Mouse (Mus musculus) lung, postnatal 36 days (tissue): ENCODE measurements around the gene Crtac1.

Source experiments
- DNase-seq: peaks from one replicate; pipeline ENCODE4 v3.0.0; 2022; ENCODE audit warnings: mixed read lengths

Crtac1 gene

DNA sequence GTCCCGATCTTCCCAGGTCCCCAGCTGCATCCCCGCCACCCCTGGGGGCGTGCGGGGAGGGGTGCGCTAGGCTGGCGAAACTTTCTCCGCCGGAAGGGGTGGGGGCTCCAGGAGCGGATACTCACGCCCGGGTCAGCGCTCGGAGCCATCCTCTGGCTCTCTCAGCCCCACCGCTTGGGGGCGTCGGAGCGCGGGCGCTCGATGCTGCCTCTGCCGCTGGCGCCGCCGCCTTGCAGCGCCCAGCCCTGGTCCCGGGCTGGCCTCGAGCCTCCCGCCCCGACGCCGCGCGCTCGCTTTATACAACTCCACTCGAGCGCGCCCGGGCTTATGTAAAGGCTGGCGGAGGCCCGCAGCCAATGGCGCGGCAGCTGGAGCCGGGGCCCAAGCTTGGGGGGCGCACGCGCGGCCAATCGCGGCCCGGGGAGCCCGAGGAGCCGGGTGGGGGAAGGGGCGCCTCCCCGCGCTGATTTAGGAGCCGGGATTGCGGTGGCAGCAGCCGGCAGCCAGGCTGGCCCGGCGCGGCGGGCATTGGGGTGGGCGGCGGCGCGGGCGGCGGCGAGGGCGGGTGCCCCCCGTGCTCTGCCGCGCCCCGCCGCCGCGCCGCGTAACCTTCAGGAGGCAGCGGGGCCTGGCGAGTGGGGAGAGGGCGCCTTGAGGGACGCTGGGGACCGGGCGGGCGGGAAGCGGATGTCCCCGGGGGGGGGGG lies at the start of gene Crtac1:
Gene Crtac1 (minus strand): TSS at position 299 of the 706 bp plus-strand sequence.
- DNase-seq = peak; percentile 1

DNA sequence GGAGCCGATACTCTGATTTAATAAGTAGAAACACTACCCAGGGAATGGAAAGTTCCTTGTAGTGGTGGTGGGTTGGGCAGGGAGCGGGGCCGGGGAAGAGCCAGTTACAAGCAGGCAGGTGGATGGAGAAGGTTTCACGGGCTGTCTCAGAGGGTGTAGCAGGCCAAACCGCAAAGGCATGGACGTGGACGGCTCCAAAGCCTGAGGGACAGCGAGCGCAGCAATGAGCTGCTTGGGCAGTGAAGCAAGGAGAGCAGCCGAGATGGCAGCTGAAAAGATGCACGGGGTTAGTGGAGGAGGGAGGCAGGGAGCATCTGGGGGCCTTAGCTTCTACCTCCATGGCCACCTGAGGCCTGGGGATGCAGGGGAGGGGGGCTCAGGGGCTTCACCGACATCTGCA lies 46.7 kb upstream of the Crtac1 start:
- DNase-seq = no peak

DNA sequence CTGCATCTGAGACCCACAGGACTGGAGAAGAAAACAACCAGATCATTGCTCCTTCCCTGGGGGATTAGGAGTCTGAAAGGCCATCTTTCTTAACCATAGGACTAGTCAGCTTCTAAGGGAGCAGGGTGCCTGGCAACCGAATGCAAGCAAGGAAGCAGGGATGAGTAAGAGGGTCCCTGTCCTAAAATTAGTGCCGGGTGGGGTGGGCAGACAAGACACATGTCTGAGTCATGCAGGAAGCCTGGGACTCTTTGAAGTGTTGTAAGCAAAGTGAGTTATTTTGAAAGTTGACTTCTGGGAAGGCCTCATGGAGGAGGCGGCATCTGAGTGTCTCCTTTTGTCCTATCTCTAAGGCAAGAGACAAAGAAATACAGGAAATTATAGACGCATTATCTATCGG lies 46.2 kb upstream of the Crtac1 start:
- no peak for DNase-seq

DNA sequence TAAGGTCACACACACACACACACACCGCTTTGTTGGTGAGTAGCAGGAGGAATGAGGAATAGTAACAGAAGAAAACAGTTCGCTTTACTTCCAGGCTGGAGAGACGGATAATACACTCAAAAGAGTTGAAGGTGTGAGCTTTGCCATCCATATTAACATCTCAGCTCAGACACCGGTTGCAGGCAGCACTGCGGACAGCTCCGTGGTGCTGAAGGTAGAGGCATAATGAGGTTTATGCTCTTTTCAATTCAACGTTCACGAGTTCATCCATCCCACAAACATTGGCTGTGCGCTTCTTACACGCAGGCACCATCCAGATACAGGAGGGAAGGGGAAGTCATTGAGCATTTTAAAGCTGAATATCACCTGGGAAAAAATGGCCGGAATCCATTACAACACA lies 41.2 kb upstream of the Crtac1 start:
- no peak for DNase-seq

DNA sequence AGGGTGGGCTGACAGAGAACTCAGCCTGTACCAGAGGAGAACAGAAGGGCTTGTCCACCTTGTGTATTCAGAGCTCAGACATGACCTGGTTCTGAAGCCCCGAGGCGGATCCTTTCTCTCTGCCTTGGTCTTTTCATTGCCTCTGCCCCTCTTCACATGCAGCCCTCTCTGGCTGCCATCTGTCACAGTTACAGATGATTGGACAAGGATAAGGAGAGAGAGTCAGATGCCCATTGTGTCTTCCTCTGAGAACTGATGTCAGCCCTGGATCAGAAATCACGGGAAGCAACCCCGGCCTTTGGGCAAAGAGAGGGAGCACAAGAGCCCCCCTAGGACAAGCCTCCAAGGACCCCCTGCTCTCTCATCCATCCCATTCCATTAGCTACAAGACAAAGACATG lies 40.0 kb upstream of the Crtac1 start:
- no peak for DNase-seq

DNA sequence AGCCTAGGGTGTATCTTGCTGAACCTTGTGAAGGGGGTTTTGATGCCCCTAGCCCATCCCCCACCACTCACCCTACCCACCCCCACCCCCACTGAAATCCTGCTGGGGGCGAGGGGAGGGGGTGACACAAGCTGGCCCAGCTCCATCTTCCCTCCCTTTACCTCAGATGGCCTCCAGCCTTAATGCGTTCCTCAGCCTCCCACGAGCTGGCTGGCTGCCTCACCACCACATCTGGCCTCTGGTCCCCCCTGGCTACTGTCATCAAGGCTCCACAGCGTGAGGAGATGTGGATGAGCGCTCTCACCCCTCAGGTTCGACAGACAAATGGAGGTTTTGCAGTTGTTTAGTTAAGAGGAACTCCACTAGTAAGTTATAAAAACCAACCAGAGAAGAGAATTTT lies 30.3 kb upstream of the Crtac1 start:
- DNase-seq = no peak

DNA sequence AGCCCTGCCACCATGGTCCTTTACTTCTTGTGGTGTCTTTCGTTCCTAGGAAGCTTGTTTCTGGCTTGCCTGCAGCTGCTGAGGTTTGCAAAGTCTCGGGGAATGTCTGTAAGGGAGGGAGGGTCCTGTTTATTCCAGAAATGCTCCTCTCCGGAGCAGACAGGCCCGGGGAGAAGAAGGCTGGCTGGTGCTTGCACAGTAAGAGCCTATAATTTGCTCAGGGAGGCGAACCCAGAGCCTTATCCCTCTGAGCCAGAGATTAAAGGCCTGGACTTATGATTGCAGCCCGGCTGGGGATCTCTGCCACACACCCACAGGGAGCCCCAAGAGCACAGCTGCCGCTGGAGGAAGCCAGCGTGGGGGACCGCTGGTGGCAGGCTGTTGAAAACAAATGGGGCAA lies 29.8 kb upstream of the Crtac1 start:
- no peak for DNase-seq

DNA sequence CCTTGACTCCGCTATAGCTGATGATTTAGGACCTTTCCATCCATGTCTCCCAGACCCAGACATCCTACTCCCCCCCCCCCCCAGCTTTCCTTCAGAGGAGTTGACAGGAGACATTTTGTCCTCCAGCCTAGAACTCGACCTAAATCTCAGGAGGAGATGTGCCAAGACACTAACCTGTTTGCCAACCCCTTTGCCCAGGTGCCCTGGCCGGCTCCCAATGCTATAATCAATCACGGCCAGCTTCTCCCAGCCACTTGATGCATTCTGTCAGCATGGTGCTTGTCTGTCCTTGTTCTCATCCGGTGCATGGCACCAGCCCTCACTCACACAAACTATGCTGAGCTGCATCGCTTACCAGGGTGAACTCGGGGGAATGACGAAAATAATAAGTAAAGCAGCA lies 27.9 kb upstream of the Crtac1 start:
- DNase-seq = no peak

DNA sequence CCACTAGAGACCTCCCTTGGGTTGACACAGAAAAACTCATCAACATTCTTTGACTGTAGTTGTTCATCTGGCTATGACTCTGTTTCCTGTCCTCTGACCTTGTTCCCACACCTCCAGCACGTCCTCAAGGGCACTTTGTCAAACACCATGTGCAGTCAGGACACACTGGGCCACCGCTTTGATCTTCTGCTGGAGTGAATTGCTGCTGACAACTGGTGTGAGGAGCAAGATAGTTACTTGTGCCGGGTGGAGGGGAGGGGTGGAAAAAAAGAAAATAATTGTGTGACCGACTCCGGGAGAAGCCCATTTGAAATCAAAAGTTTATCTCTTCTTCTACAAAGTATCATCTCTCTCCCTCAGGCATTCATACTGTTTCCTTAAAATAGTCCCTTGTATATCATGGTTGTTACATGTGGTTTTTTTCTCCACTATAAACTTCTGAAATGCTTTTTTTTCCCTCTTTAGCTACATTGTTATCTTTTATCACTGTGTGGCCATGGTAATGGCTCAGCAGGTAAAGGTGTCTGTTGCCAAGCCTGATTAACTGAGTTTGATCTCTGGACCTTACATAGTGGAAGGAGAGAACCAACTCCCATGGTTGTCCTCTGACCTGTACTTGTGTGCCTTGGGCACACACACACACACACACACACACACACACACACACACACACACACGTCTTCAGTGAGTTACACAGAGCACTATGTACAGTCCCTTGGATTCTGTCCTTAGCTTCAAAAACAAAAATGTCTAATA lies 23.1 kb upstream of the Crtac1 start:
- DNase-seq = no peak

DNA sequence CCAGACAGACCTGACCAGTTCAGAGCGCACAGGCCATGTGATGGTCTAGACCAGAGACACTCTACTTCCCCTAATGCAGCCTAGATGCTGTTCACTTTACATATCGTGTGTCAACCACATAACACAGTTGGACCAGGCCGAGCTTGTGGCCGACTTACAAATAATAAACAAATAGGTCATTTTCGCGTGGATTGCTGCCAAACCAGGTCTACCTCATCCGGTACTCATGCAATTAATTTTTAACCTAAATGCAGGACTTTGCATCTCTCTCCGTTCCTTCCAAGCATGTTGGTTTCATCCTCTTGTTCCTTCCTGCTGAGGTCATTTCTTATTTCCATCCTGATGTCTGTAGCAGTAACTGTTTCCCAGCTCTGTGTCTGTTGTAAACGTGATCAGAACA lies 22.4 kb upstream of the Crtac1 start:
- DNase-seq = no peak

DNA sequence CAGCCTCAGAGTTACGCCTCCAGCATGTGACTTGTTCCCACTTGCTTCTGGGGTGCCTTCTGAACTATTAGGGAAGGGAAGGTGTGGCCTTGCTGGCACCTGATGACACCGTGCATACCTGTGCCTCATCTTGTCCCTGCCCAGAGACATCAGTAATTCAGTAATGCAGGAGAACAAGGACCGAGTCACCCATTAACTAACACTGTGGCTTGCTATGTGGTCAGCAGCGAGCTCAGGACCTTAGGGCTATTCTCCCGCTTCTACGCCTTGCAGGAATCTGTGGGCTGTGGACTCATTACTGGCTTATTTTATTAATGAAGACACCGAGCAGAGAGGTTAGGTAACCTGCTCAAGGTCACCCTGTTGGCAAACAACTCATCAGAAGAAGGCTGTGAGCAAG lies 21.0 kb upstream of the Crtac1 start:
- DNase-seq = no peak

DNA sequence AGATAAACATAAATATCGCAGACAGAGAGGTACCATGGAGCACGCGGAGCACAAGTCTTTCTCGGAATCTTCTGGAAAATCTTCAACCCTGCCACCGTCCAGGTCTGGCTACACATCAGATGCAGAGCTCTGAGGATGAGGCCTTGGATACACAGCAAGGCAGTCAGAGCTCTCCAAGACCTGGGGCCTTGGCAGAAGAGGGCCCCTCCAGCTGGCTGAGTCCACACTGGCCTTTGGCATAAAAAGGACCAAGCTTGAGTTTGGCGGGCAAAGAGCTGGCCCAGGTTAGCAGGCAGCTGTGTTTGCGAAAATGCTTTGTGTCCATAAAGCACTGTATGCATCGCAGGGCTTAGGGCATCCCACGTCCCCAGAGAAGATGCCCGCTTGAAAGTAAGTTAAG lies 17.0 kb upstream of the Crtac1 start:
- no peak for DNase-seq

DNA sequence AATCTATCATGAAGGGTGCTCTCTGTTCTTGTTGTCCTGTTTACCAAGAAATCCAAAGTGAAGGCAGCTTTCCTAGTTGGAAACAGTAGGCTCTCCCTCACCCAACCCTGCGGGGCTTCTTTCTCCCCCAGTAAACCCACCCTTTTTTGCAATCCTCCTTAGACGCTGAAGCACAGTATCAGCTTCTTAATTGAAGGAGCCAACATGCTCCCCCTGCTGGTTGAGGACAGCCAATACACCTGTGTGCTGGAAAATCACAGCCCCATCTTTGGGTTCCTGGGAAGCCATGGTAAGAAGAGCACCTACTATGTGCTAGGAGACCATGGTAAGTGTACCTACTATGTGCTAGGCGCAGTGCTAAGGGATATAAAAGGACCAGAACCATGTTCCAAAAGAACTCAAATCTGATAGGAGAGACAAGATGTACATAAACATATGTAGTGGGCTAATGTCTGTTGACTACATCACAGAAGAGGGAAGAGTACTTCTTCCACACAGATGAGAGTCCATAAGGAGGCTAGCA lies 12.4 kb upstream of the Crtac1 start:
- peak; percentile 30 for DNase-seq

DNA sequence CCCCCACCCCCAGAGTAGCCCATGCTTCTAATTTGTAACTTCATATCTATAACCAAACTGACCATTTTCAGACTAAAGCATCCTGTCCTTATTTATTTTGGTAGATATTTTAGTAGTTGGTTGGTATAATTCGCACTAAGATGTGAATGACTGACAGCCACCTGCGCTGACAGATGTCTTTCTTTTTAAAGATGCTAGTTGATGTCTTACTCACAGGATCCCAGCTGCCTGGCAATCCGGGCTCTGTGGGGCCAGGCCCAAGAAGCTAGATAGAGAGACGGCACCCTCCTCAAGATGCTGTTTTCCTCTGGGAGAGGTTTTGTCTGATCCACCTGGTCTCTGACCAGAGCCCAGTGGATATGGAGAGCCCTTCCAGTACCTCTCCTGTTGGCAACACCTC lies 11.7 kb upstream of the Crtac1 start:
- no peak for DNase-seq

DNA sequence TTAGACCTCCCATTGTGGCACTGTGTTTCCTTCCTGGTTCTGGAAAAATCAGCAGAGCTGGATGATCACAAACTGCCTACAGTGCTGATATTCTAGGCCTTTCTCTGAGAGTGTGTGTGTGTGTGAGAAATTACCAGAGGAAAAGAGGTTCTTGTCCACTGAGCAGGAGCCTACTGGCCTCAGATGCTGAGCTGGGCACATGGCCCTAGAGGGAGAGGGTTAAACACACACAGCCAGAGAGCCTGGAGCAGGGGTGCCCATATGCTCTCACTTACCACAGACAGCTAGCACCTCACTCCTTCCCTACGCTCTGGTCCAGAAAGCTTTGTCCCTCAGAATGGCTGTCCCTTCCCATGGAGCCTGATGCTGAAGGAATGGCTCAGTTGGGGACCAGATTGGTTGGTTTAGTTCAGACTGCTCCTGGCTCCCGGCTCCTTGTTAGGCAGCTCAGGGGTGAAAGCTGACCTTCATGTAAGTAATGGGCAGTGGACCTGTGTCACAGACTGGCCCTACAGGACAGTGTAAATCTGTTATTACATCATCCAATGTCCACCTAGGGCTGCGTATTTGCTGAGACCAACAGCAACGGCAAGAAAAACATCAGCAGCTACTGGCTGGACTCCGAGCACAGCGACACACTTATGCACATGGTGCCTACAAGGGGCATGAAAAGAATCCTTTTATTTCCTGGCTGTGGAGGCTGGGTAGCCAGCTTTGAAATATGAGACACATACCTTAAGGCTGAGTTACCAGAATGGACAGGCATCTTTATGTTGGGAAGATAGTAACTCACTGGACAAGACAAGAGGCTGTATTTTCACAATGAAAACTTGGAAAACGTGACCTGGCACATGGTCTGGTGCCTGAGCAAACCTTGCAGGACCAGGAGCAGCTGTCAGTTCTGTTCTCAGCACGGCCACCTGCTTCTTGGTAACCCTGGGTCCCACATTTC lies 10.9 kb upstream of the Crtac1 start:
- no peak for DNase-seq

DNA sequence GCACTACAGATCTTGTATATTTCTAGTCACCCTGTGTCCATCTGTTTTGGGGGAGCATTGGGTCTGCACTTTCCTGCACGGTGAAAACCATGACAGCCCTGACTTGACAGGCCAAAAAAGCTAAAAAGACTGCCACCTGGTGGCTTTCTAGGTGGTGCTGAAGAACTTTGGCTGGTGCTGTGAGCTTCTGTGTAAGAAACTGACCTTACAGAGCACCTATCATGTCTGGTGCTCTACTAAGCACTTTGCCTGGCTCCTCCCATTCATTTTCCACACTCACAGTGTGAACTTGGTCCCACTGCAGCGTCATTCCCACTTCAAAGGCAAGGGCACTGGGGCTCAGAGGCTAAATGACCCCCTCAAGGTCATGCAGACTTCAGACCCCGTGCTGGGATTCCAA lies 8.5 kb upstream of the Crtac1 start:
- DNase-seq = no peak

DNA sequence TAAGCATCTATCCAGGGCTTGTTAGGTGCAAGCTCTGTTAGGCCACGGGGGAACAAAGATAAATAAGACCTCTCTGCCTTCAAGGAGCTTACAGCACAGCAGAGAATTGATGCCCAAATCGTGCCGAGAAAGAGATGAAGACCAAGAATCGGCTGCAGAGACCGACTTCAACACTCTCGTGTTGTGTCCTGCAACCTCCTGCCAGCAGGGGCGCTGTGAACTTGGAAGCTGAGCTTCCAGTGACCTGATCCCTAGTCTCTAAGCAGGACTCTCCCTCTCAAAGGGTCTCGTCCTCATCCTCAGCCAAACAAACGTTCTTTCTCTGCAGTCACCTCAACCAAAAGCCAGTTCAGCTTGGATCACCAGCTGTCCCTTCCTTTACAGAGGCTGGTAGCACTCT lies 7.8 kb upstream of the Crtac1 start:
- peak; percentile 14 for DNase-seq

DNA sequence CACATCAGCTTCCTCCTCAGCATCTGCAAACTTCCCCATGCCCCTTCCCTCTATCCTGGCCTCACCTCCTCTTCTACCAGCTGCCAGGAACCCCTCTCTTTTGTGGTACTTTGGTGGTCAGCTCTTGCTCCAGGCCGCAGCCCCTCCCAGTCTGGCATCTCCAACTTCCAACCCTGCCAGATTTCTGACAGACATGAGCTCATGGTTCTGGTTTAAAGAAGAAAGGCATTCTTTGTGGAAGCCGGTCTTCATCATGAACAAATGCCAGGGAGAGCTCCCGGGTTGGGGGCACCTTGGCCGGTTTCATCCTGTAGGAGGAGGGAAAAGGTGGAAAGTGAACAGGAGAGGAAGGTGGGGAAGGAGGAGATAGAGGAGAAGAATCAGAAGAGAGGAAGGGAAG lies 4.0 kb upstream of the Crtac1 start:
- no peak for DNase-seq

DNA sequence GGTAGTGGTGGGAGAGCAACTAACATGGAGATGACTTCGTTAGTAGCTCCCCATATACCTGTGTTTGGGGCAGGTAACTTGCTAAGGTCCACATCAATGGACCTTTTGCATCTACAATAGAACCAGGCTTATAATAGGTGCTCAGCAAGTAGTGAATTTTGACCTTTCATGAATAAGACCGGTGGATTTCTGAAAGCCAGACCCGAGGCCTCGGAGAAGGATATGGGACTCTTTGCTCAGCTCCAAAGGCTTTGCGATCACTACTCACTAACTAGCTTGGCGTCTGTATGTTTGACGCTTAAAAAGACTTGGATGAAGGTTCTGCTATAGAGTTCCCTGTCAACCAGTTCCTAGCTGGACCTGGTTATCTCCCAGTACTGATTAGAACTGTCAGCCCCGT lies 1.2 kb upstream of the Crtac1 start:
- DNase-seq = no peak

DNA sequence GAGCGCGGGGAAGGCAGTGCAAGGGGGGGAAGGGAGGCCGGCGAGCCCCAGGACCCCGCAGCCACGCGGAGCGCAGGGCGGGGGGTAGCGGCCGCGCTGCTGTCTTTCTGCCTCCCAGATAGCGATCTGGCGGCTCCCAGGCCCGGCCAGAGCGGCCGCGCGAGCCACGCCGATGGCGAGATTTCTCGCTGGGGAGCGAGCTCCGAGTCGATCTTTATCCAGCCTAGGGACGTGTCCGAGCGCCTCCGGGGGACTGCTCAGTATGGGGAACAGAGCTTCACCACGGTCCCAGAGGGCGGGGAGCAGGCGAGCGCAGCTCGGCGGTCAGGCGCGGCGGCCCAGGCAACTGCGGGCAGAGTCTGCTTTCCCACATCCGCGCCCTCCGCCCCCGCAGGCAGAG lies 608 bp upstream of the Crtac1 start:
- DNase-seq = no peak

DNA sequence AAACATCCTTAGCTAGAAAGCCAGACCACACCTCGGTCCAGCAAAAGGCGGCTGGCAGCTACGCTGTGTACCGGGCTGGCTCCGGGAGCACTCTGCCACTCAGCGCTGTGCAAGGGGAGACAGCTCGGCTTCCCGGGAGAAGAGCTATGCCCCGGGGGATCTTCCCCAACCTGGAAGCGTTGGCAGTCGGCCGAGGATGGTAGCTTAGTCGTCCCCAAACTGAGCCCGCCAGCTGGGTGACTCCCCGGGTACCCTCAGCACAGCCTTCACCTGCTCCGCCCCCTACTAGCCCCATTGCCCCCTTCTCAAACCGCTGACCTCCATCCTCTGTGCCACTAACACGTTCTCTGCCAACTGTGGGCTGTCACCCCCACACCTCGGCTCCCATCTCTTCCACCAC lies 602 bp downstream of the Crtac1 start:
- no peak for DNase-seq

DNA sequence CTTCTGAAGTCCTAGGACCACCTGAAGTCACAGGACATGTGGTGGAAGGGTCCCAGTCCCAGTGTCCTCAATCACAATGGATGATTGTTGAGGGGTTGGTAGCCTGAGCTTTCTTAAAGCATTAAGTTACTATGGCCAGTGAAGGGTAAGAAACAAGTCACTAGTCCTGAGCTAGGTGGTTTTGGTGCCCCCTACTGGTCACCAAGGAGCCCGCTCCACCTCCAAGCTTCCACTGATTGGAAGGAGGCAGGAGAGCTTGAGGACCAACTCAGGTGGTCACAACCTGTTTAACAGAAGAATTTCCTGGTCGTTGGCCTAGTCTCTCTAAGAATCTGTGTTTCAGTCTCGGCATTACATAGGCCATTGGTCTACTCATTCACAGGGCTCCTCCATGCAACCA lies 2.2 kb downstream of the Crtac1 start:
- peak; percentile 34 for DNase-seq

DNA sequence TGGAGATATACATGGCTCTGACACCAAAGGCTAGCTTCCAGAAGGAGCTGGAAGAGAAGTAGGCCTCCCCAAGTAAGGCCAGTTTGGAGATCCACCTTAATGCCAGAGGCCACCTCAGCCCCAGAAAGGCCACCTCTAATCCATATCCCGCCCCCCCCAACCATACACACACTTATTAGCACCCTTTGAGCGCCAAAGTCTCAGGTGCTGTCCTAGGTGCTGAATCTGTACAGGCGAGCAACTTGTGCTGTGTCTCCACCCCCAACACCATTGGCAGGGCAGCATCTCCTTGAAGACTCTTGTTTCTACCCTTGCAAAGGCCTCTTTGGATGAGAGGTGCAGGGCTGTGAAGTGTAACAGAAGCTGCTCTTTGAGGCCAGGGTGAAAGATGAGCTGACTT lies 6.4 kb downstream of the Crtac1 start:
- DNase-seq = no peak
